Mouse (Mus musculus): ENCODE results near the gene G0s2.

DNA sequence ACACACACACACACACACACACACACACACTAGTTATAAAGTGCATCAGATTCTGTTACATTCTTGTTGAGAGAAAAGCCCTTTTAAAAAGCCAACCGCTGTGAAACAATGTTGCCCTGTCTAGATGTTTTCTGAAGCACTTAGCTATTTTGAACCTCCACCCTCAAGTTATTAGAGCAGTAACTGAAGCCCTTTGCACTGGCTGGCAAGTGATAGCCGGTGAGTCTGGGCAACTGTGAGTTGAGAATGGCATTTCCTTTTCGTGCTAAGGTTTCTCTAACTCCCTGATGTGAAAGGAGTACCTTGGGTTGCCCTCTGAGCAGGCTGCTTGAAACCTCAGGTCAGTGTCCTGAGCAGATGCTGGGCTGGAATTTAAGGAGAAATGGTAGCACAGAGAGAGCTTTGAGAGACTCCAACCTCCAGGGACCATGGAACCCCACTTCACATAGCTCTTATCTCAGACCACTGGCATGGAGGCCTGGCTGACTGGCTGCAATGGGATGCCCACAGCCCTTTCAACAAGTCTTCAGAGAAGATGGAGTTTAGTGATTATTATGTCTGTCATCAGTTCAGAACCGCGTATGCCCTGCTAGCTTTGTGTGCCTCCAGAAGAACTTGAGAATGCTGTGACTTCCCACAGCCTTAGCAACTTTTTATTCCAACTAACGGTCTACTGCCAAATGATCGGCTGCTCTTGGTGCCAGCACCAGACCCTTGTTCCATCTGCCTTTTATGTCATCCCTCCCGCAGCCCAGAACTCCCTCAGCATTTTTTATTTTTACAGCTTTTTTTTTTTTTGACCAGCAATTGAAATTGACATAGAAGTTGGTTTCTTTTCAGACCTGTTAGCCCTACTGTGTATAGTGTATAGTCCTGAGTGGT lies 9.8 kb downstream of the G0s2 start:
- TF ChIP-seq CTCF (conservative IDR thresholded peaks at IDR 0.05; ENCODE audit: low read length) (no peak), NANOG (IDR thresholded peaks at IDR 0.05; ENCODE audit: borderline replicate concordance, low read length) (no peak)
